8 mouse cellular contexts compared by ENCODE assay signal in genomic region chr15:11906021-11906570, GRCm38 (mm10). TPM values are rescaled to one million over a fixed set of nuclear protein-coding genes. Genes with fewer than 3 reads are reported as not detected.
A peak's percentile ranks its signal among the peaks of the same experiment; 100 is the strongest.
DNase-seq lines count a peak whose midpoint lies in the region; ATAC-seq and TF ChIP-seq lines count a peak whose summit lies in the region.

No protein-coding gene starts in this region.

- intact Hi-C loops in heart, postnatal 14 days (cut with DNase I): no loop called here

- peak; percentile 42 for ATAC-seq in embryonic facial prominence, embryonic 14.5 days (ENCODE audit: low read depth)
- ATAC-seq in stomach, embryonic 14.5 days (ENCODE audit: insufficient number of reproducible peaks, insufficient read depth, low FRiP score, low read depth): peak; percentile 33; the same call in 1 of the 2 replicates

- H3K27ac ChIP-seq in embryonic facial prominence, embryonic 14.5 days (replicated peaks; ENCODE audit: low read depth, low read length): peak overlapping the region; percentile 77; the same call in 1 of the 2 replicates
- peak overlapping the region; percentile 82 for H3K27ac ChIP-seq in layer of hippocampus, adult 2 months
- H3K27ac ChIP-seq in stomach, embryonic 14.5 days (ENCODE audit: low read length): peak overlapping the region; percentile 71; the same call in 1 of the 2 replicates

- no peaks in the 10 kb centered on the region for H3K9me3 ChIP-seq in embryonic facial prominence, embryonic 14.5 days (ENCODE audit: control insufficient read depth, low read length)
- H3K9me3 ChIP-seq in stomach, embryonic 14.5 days (ENCODE audit: control insufficient read depth, low read depth, low read length): no peaks in the 10 kb centered on the region

- TF ChIP-seq CTCF in layer of hippocampus, adult 2 months (conservative IDR thresholded peaks at IDR 0.05): no peak

- H3K9ac ChIP-seq in embryonic facial prominence, embryonic 14.5 days (ENCODE audit: low read depth, low read length): peak overlapping the region; percentile 68; the same call in 1 of the 2 replicates
- peak overlapping the region; percentile 30; the same call in 1 of the 2 replicates for H3K9ac ChIP-seq in stomach, embryonic 14.5 days (replicated peaks; ENCODE audit: low read depth, low read length)

- peaks cover 10% of the 10 kb centered on the region for H3K4me1 ChIP-seq in embryonic facial prominence, embryonic 14.5 days (ENCODE audit: control insufficient read depth, insufficient read depth, low read length)
- H3K4me1 ChIP-seq in stomach, embryonic 14.5 days (ENCODE audit: control insufficient read depth, insufficient read depth, low read length): peaks cover 9% of the 10 kb centered on the region; the same call in 1 of the 2 replicates

- H3K36me3 ChIP-seq in embryonic facial prominence, embryonic 14.5 days (ENCODE audit: control insufficient read depth, insufficient read depth, low read length): no peaks in the 10 kb centered on the region
- H3K36me3 ChIP-seq in stomach, embryonic 14.5 days (ENCODE audit: control insufficient read depth, insufficient read depth, low read length): no peaks in the 10 kb centered on the region

- H3K27me3 ChIP-seq in embryonic facial prominence, embryonic 14.5 days (replicated peaks; ENCODE audit: control insufficient read depth, insufficient read depth, low read length): peaks cover 42% of the 10 kb centered on the region
- H3K27me3 ChIP-seq in stomach, embryonic 14.5 days (ENCODE audit: control insufficient read depth, insufficient read depth, low read length): no peaks in the 10 kb centered on the region

- DNase-seq in layer of hippocampus, adult 18-20 months (ENCODE audit: low spot score in 2 of 2): peak; percentile 53 to 58
- no peak for DNase-seq in layer of hippocampus, postnatal 25 days (ENCODE audit: extremely low spot score in 1 of 2, low spot score in 1 of 2)
- DNase-seq in embryonic facial prominence, embryonic 14.5 days (ENCODE audit: low spot score): peak; percentile 76
- DNase-seq in heart, postnatal 14 days: peak; percentile 49 to 56
- peak in 1 of 2 experiments; percentile 45 for DNase-seq in layer of hippocampus, adult 2 months (ENCODE audit: low spot score in 2 of 2)
- DNase-seq in lung, postnatal 25 days (ENCODE audit: low spot score): peak; percentile 50
- no peak for DNase-seq in urinary bladder, postnatal 10 days (ENCODE audit: low spot score)

- H3K4me3 ChIP-seq in embryonic facial prominence, embryonic 14.5 days (ENCODE audit: low read depth, low read length): peak overlapping the region; percentile 58
- H3K4me3 ChIP-seq in layer of hippocampus, adult 2 months: peak overlapping the region; percentile 52
- H3K4me3 ChIP-seq in stomach, embryonic 14.5 days (ENCODE audit: low read depth, low read length): peak overlapping the region; percentile 59

- under 1% methylated on average over 33 of the region's 36 CpGs for WGBS in embryonic facial prominence, embryonic 14.5 days
- WGBS in stomach, embryonic 14.5 days: under 1% methylated on average over 36 of the region's 36 CpGs

- peak overlapping the region; percentile 94 for H3K4me2 ChIP-seq in embryonic facial prominence, embryonic 14.5 days (ENCODE audit: low read depth, low read length)
- H3K4me2 ChIP-seq in stomach, embryonic 14.5 days (replicated peaks; ENCODE audit: low read depth, low read length): peak overlapping the region; percentile 95

RNA-seq across cellular contexts. Expression of gene Npr3, which starts 1.0 kb away (rescaled TPM):
- total RNA-seq in layer of hippocampus, adult 18-20 months (2021): 10 to 100 TPM; 18.4 to 19.2 TPM
- total RNA-seq in layer of hippocampus, postnatal 25 days (2021): 10 to 100 TPM; 14.0 to 16.0 TPM
- 5.4 and 5.9 TPM in 2 replicates for polyA plus RNA-seq in embryonic facial prominence, embryonic 14.5 days (2014; fragmentation: Nextera tagmentation; extraction: Ambion mirVana)
- 10 to 100 TPM; 25.2 to 37.4 TPM for total RNA-seq in heart, postnatal 14 days (2021)
- total RNA-seq in layer of hippocampus, adult 2 months (2021): 10 to 100 TPM; 15.7 to 17.7 TPM
- polyA plus RNA-seq in stomach, embryonic 14.5 days (2014; fragmentation: Nextera tagmentation; extraction: Ambion mirVana): 5.3 and 5.9 TPM in 2 replicates

Comparison
In these comparisons a context has a peak if more than half of its experiments do, and no peak if none do; other contexts are left out.
1. DNase-seq: peak in layer of hippocampus, adult 18-20 months (2 of 2), embryonic facial prominence, embryonic 14.5 days (single experiment), heart, postnatal 14 days (2 of 2) and lung, postnatal 25 days (single experiment); none in layer of hippocampus, postnatal 25 days (0 of 2) and urinary bladder, postnatal 10 days (single experiment).
2. Peak in every context shown above with its lines, with median percentiles within 50 percentile points of each other: H3K27ac ChIP-seq and H3K4me3 ChIP-seq.